Comparison of ENCODE assay signal across 8 mouse cellular contexts in the genomic region with DNA sequence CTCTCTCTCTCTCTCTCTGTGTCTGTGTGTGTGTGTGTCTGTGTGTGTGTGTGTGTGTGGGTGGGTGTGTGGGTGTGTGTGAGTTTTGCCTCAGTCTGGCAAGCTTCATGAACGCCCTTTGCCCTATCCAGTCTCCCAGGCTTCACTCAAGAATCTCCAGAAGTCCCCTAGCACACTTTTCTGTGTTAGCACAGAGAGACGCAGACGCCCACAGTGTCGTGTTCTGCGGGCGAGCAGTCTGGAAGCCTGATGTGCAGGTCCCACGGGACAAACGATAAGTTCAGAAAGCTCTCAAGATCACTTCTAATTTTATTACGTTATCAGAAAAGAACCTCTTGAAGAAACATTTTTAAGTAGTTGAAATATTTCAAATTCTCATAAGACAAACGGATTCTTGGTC. TPM values are rescaled to one million over a fixed set of nuclear protein-coding genes. Genes with fewer than 3 reads are reported as not detected.
A peak's percentile ranks its signal among the peaks of the same experiment; 100 is the strongest.
DNase-seq lines count a peak whose midpoint lies in the region; ATAC-seq lines count a peak whose summit lies in the region.

No protein-coding gene starts in this region.

- no peaks in the 10 kb centered on the region for H3K9me3 ChIP-seq in heart, embryonic 11.5 days (replicated peaks; ENCODE audit: control insufficient read depth, low read length)
- H3K9me3 ChIP-seq in kidney, embryonic 15.5 days (replicated peaks), result no peaks in the 10 kb centered on the region
- H3K9me3 ChIP-seq in stomach, embryonic 15.5 days, result no peaks in the 10 kb centered on the region

- peaks cover 47% of the 10 kb centered on the region for H3K4me1 ChIP-seq in heart, embryonic 11.5 days (ENCODE audit: control insufficient read depth, insufficient read depth, low read length)
- H3K4me1 ChIP-seq in kidney, embryonic 15.5 days, result peaks cover 67% of the 10 kb centered on the region
- peaks cover 42% of the 10 kb centered on the region for H3K4me1 ChIP-seq in stomach, embryonic 15.5 days

- 6% methylated on average over 10 of the region's 10 CpGs for WGBS in heart, embryonic 11.5 days (ENCODE audit: insufficient replicate concordance)
- 11% methylated on average over 10 of the region's 10 CpGs for whole genome bisulfite sequencing in kidney, embryonic 15.5 days
- WGBS in stomach, embryonic 15.5 days, result 13% methylated on average over 10 of the region's 10 CpGs

- peak overlapping the region; percentile 88 for H3K4me3 ChIP-seq in heart, embryonic 11.5 days (ENCODE audit: low read depth, low read length)
- H3K4me3 ChIP-seq in kidney, embryonic 15.5 days (replicated peaks), result peak overlapping the region; percentile 51
- peak overlapping the region; percentile 66 for H3K4me3 ChIP-seq in stomach, embryonic 15.5 days (replicated peaks)

- peak overlapping the region; percentile 97 for H3K4me2 ChIP-seq in heart, embryonic 11.5 days
- H3K4me2 ChIP-seq in kidney, embryonic 15.5 days, result peak overlapping the region; percentile 99
- peak overlapping the region; percentile 99 for H3K4me2 ChIP-seq in stomach, embryonic 15.5 days

- DNase-seq in left cerebral cortex, adult 18-20 months (ENCODE audit: low spot score in 2 of 2), result peak; percentile 27 to 32
- no peak for DNase-seq in left cerebral cortex, postnatal 4 days
- peak; percentile 10 for DNase-seq in T-cell, adult 2 months (ENCODE audit: low spot score)
- peak; percentile 42 for DNase-seq in lung, postnatal 36 days
- DNase-seq in urinary bladder, adult 2 months (ENCODE audit: low spot score), result no peak

- intact Hi-C loops in left cerebral cortex, postnatal 4 days (cut with DNase I), result loop anchor here (5.0 kb wide), 3 partner anchors 72 to 307 kb away; no protein-coding TSS in a partner anchor

- H3K36me3 ChIP-seq in heart, embryonic 11.5 days (ENCODE audit: control insufficient read depth, insufficient read depth, low read length), result no peaks in the 10 kb centered on the region
- H3K36me3 ChIP-seq in kidney, embryonic 15.5 days, result no peaks in the 10 kb centered on the region
- no peaks in the 10 kb centered on the region for H3K36me3 ChIP-seq in stomach, embryonic 15.5 days

- H3K27me3 ChIP-seq in heart, embryonic 11.5 days (ENCODE audit: control insufficient read depth, insufficient read depth, low read length), result peaks cover 3% of the 10 kb centered on the region; the same call in 1 of the 2 replicates
- peaks cover 25% of the 10 kb centered on the region for H3K27me3 ChIP-seq in kidney, embryonic 15.5 days
- peaks cover 13% of the 10 kb centered on the region; the same call in 1 of the 2 replicates for H3K27me3 ChIP-seq in stomach, embryonic 15.5 days (replicated peaks)

- no peak for ATAC-seq in heart, embryonic 11.5 days (replicated peaks; ENCODE audit: insufficient number of reproducible peaks, low FRiP score, low TSS enrichment)
- no peak for ATAC-seq in kidney, embryonic 15.5 days (replicated peaks; ENCODE audit: low FRiP score)
- no peak for ATAC-seq in stomach, embryonic 15.5 days (ENCODE audit: insufficient read depth, low FRiP score, low read depth)

- H3K9ac ChIP-seq in heart, embryonic 11.5 days (ENCODE audit: low read depth, low read length), result peak overlapping the region; percentile 82; the same call in 1 of the 2 replicates
- no peak overlapping the region; the same call in 1 of the 2 replicates for H3K9ac ChIP-seq in kidney, embryonic 15.5 days
- H3K9ac ChIP-seq in stomach, embryonic 15.5 days, result no peak overlapping the region

- H3K27ac ChIP-seq in heart, embryonic 11.5 days (ENCODE audit: low read depth, low read length), result no peak overlapping the region
- H3K27ac ChIP-seq in kidney, embryonic 15.5 days, result 0 out of 2 replicates have a peak overlapping the region, but pooled peaks have one; percentile 88
- H3K27ac ChIP-seq in stomach, embryonic 15.5 days, result 0 out of 2 replicates have a peak overlapping the region, but pooled peaks have one; percentile 94

RNA-seq across cellular contexts. Expression of a gene that starts 1.4 kb away (rescaled TPM):
- 10 to 100 TPM; 13.5 to 23.2 TPM for total RNA-seq in left cerebral cortex, adult 18-20 months (2021)
- total RNA-seq in left cerebral cortex, postnatal 4 days (2021), result 10 to 100 TPM in 1 of 2 experiments, 1 to 10 TPM in 1; 8.6 to 11.0 TPM
- 45.3 and 48.9 TPM in 2 replicates for polyA plus RNA-seq in heart, embryonic 11.5 days (2014; fragmentation: Nextera tagmentation; extraction: Ambion mirVana)
- 40.2 and 42.8 TPM in 2 replicates for polyA plus RNA-seq in kidney, embryonic 15.5 days (2015; fragmentation: Nextera tagmentation; extraction: Ambion mirVana)
- polyA plus RNA-seq in stomach, embryonic 15.5 days (2015; fragmentation: Nextera tagmentation; extraction: Ambion mirVana), result 36.2 and 39.0 TPM in 2 replicates
- polyA plus RNA-seq in urinary bladder, adult 2 months (2012; rRNA removed), result 68.6 and 122 TPM in 2 replicates

RNA-seq across cellular contexts. Expression of a gene that starts 51.5 kb away (rescaled TPM):
- 10 to 100 TPM; 65.8 to 71.3 TPM for total RNA-seq in left cerebral cortex, adult 18-20 months (2021)
- 10 to 100 TPM; 53.9 to 62.5 TPM for total RNA-seq in left cerebral cortex, postnatal 4 days (2021)
- polyA plus RNA-seq in heart, embryonic 11.5 days (2014; fragmentation: Nextera tagmentation; extraction: Ambion mirVana), result 11.0 and 13.7 TPM in 2 replicates
- 19.6 and 20.3 TPM in 2 replicates for polyA plus RNA-seq in kidney, embryonic 15.5 days (2015; fragmentation: Nextera tagmentation; extraction: Ambion mirVana)
- 8.4 and 10.2 TPM in 2 replicates for polyA plus RNA-seq in stomach, embryonic 15.5 days (2015; fragmentation: Nextera tagmentation; extraction: Ambion mirVana)
- polyA plus RNA-seq in urinary bladder, adult 2 months (2012; rRNA removed), result 6.1 and 8.1 TPM in 2 replicates

Comparison
In these comparisons a context has a peak if more than half of its experiments do, and no peak if none do; other contexts are left out.
1. DNase-seq: peak in left cerebral cortex, adult 18-20 months (2 of 2), T-cell, adult 2 months (single experiment) and lung, postnatal 36 days (single experiment); none in left cerebral cortex, postnatal 4 days (single experiment) and urinary bladder, adult 2 months (single experiment).
2. Peak in every context shown above with its lines, with median percentiles within 50 percentile points of each other: H3K4me2 ChIP-seq and H3K4me3 ChIP-seq.